Mouse (Mus musculus): ENCODE measurements at regions not wholly inside any gene's neighbourhood (a gene's known extent, or its start where the extent isn't known, plus 50 kb on each side); places are given as distances from the start of the nearest gene placed in this dataset.

GRCm38 (mm10) chr7:124455659-124456058 is 473.0 kb downstream of the Hs3st4 start:
- TF ChIP-seq GATA1 (IDR thresholded peaks at IDR 0.05; ENCODE audit: low read depth, low read length) (no peak), POLR2AphosphoS5 (IDR thresholded peaks at IDR 0.05; ENCODE audit: borderline replicate concordance, low read depth, low read length) (no peak), POLR2A (IDR thresholded peaks at IDR 0.05; ENCODE audit: control insufficient read depth in 1 of 2, insufficient read depth in 1 of 2, low read depth in 1 of 2, low read length in 2 of 2, poor library complexity in 1 of 2) (no peak), EP300 (IDR thresholded peaks at IDR 0.05; ENCODE audit: low read depth in 1 of 2, low read length in 2 of 2) (no peak), CTCF (IDR thresholded peaks at IDR 0.05 in 2 of 3, conservative IDR thresholded peaks at IDR 0.05 in 1 of 3; ENCODE audit: control insufficient read depth in 1 of 3, insufficient read depth in 1 of 3, low read depth in 2 of 3, low read length in 3 of 3, poor library complexity in 1 of 3, severe bottlenecking in 1 of 3) (no peak), MYC (IDR thresholded peaks at IDR 0.05; ENCODE audit: low read depth, low read length) (no peak), USF2 (IDR thresholded peaks at IDR 0.05; ENCODE audit: borderline replicate concordance in 1 of 2, insufficient read depth in 1 of 2, low read depth in 1 of 2, low read length in 2 of 2) (no peak), HCFC1 (IDR thresholded peaks at IDR 0.05; ENCODE audit: low read depth, low read length) (no peak)

All from MEL (cell line).